Mouse (Mus musculus) lung, adult 2 months (tissue): ENCODE results near the gene Mras.

Experiments
- CTCF ChIP-seq: fragments of 200-500 bp; IDR thresholded peaks from 2 replicates; pipeline ENCODE4 v1.5.1; 2011; ENCODE audit warnings: mild to moderate bottlenecking, low read length, control low read depth; ENCODE audit not compliant: insufficient read depth
- POLR2A ChIP-seq: fragments of 200-500 bp; IDR thresholded peaks from 2 replicates; pipeline ENCODE4 v1.6.1; 2011; ENCODE audit warnings: low read depth, mild to moderate bottlenecking, control low read depth, low read length, borderline replicate concordance; ENCODE audit errors: extremely low read depth

DNA sequence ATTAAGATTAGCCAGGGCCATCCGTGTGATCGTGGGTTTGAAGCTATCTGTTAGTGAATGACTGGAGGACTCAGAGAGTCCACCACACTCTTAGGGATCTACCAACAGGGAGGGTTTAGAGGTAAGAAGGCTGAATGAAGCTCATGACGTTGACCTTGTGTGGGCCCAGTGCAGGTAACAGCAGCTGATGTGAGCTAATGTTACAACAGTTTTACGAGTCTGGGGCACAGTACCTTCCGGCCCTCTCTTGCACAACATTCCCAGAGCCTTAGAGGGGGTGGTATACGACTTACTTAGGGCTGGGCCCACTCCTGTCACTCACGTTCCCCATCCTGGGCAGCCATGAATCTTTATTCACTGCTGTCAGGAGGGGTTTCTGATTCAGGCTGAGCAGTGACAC is 34.2 kb upstream of the Mras start:
- TF ChIP-seq CTCF (no peak), POLR2A (no peak)
